Mouse (Mus musculus) right cerebral cortex, adult 18-20 months (tissue): Measurements from ENCODE around the gene Pik3c2g.
"Not testable (repeated sequence)": the region's sequence is repeated elsewhere in the genome, so short reads cannot be mapped to it uniquely, and the experiment has no call there.

ENCODE experiments used
- DNase-seq: peaks from one replicate; pipeline ENCODE4 v3.0.0; 2022; ENCODE audit warnings: mixed read lengths

Gene Pik3c2g

DNA sequence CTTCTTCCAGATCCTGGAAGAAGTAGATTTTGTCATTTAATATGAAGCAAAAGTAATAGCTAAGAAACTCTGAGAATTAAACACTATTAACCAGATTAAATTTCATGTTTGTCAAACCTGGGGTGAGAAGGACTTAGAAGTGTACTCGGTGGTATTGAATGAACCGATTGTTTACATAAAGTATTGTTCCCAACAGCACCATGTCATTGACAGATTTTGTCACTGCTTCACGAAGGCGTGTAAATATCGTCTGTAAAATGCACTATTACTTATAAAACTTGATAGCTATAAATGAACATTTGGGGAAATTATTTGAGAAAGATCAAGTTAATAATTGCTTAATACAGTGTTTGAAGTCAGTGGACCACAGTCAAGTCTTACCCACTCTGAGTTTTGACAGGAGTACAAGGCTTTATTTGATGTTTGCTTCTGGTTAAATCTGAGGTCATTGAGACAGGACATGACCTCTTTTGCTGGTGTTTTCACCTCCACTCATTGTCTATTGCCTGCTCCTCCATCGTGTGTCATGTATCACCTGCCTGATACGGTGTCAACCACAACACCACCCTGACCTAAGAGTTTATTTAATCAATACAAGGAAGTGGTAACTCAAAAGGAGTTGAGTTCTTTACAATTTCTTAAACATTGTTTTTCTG, 260.0 kb downstream of the Pik3c2g start:
- DNase-seq: no peak

DNA sequence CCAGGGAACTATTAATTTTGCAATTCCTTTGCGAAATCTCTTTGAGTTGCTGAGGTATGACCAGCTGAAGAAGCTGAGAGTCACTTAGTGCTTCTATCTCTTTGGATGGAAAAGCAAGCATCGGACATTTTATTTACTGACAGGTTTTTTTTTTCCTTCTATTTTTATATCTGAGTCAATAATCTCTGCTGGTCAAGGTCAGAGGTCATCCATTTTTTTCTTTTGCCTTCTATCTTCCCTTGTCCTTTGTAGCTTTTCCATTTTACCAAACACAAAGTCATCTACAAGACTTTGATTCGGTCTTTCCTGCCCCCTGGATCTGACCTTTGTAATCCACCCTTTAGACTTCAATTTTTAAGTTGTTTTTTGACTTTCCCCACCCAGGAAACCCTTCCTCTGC, 262.9 kb downstream of the Pik3c2g start:
- no peak for DNase-seq

DNA sequence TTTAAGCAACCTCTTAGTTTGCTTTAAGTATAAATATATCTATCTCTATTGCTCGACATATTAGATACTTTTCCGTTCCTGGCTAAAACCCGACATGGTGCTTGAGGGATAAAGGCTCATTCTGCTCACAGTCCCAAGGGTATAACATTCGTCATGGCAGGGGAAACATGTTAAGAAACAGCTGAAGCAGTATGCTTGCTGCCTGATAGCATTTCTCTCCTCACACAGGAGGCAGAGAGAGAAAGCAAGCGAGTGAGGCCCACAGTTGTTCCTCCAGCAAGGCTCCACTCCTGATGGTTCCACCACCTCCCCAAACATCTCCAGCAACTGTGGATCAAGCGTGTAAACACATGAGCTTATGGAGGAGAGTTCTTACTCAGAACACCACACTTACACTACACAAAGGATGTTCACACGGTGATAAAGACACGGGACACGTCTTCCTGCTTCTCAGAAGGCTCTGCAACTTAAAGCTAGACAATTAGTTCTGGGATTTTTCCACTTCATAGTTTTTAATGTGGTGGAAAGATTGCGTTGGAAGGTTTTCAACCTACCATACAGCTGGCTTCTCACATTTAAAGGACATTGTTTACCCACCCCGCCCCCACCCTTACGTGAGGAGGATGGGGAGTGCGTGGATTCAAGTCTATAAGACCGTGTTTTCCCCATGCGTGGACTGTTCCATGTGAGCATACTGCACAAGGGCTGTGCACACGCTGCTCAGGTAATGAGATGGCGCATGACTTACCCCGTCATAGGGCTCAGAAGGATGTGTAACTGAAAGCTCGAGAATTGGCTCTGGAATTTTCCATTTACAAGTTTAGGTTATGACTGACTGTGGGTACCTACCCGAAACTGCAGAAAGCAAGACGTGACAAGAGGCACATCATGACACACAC, 264.9 kb downstream of the Pik3c2g start:
- no peak for DNase-seq

DNA sequence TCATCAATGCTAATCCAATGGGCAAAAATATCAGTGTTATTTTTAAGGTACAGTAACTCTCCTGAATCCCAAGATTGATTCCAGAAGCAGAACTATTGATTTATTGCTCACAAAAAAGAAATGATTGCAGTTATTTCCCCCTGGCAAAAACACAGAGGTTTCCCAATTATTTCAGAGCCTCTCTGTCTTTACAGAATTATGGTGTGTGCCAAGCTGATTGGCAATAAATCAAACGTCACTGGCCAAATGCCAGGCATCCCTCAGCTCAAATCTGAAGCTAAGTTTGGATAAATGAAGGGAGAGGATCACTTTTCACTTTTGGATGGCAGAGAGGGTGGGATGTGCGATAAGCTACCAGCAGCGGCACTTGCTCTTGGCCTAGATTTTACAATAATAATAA, 265.8 kb downstream of the Pik3c2g start:
- DNase-seq: no peak

DNA sequence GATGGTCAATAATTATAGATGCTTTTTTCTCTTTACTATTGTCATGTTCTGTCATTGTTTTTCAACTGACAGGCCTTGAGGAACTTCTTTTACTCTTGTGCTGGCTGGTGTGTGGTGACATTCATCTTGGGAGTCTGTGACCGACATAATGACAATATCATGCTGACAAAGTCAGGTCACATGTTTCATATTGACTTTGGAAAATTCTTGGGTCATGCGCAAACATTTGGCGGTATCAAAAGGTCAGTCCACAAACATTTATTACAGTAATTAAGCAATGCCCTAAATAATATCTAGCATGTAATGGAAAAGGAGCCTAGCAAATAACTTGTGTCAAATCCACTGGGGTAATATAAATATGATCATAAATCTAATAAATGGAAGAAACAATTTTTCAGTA, 273.1 kb downstream of the Pik3c2g start:
- DNase-seq: no peak

DNA sequence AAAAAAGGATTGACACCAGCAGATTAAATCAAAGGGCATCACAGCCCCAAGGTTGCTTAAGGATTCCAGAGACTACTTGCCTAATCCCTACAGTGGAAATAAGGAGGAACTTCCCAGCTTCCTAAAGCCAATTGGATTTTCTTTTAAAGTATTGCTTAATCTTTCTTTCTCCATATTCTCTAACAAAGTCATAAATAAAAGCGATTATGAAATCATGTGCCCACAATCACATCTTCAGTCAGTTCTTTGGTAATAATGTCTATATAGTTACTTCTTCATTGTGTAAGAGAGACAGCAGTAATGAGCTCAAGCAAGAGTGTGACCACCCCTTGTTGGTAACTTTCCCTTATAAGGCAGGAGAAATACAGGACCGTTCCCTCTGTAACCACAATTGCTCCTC, 274.5 kb downstream of the Pik3c2g start:
- DNase-seq: no peak

DNA sequence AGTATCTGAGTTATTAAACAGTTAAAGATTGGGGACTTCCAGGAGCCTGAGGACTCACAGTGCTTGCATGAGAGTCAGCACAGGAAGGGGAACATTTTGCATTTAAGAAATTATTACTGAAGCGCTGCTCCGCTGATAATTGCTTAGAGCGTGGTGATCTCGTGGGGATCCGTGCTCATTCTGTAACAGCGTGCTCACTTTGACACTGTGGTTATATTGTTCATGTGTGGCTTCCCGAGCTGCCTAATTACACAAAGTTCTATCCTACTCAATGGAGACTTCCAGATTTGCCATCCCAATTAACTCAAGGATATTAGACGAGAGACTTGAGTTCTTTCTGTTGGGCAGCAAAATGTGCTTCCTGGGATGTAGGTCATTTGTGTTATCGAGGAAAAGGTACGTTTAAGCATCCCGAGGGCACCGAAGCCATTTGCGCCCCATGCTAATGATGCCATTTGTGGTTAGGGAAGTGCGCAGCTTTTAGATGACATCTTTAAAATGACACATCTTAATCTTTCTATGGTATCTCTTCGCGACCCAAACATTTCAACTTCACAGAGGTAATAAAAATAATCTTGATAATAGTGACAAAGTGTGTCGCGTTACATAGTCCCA, 278.1 kb downstream of the Pik3c2g start:
- DNase-seq: no peak

DNA sequence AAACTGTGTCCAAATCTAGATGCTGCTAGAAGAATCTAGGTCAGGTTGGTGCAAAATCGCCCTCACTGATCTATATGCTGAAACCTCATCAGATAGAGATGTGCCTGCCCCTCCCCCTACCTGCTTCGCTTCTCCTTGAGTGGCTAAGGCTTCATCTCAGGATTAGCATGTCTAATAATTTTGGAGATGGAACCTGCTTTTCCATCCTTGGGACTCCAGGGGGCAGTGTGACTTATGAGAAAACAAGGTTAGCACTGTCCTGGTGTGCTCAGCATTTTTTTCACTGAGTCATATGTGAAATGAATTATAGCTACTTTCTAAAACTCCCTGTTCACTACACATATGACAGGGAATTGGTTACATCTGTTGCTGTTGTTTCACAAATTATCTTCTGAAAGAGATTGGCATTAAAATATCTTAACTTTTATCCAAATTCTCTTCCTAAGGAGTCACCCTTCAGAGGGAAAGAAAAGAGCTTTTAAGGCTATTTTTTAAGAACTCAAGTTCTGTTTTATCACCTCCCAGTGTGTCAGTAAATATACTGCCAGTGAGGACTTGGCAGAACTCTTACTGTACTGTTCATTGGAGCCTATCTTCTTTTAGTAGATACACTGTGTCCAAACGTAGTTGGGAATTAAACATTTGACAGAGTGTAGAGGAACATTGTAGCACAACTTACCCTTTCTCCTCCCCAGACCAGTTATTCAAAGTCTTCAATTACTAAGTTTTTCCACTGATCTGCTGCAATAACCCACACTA, 287.6 kb downstream of the Pik3c2g start:
- DNase-seq: peak; percentile 56

DNA sequence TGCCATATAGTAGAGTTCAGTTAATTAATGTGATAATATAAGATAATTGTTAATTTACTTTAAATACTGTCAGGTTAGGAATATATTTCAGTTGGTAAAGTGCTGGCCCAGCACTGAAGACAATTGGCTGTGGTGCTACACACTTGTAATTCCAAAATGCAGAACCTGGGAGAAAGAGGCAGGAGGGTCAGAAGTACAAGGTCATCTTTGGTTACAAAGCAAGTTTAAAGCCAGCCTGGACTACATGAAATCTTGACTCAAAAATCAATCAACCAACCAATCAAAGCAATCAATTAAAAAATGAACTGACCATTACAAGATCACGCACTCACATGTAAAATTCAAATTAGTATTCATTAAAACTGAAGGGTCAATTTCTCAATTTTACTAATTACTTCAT, 289.7 kb downstream of the Pik3c2g start:
- no peak for DNase-seq

DNA sequence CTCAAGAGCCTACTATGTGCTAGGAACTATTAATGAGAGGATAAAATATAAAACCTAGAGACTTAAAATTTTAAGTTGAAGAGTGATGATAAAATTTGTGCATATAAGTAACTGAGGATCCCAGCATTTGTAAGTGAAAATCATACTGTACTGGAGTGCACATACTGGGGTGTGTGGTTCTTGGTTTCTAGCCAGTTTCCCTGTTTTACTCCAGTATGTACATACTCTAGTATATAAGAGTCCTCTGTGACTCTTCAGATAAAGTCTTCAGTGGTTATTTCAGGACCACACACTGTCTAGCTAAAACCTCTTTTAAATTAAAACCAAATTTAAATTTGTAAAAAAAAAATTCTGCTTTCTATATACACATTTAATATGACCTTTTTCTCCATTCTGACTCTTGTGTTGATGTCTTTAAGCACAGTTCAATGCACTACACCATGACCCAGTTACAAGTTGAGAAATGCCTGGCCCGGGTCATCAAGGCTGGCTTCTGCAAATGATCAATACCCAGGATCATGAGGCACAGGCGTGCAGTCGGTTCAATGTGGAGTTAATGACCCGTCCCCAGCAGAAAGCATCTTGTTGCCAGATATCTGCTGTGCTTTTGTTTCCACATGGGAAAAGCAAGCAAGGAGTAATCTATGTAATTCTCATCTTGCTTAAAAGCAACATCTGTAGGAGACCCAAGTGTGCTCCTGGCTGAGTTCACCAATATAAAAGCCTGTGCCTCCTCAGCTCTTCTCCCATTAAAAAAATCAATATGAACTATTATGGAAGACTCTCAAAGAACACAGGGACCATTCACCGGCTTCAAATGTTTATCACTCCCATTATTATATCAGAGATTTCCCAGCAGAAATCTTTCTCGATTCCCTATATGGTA, 290.7 kb downstream of the Pik3c2g start:
- no peak for DNase-seq

DNA sequence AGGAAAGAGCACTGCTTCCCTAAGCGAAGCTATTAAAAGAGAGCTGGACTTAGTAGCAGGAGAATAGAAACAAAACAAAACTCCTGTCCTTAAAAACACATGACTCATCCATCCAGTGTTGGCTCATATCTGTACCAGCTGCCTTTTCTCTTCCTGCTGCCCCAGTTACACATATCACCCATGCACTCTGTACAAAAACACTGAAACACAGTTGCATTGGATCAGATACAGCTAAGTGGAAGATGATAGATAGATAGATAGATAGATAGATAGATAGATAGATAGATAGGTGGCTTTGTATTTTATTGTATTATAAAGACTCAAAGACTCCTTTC, 291.3 kb downstream of the Pik3c2g start:
- DNase-seq: peak; percentile 13

DNA sequence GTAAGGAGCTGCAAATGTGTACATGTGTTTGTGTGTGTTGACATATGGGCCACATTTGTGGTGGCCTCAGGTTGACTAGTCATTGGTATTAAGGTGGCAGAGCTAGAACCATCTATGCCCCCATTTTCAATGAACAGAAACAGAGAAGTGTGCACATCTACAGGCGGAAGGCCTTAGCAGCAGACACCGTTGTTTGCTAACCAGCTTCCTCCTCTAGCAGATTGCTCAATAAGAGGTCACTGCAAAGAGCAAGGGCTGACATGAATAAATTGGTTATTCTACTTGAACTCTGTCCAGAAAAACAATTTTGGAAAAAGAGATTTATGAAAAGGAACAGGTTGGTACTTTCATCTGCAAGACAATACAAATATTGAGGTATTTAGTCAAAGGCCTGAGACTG, 295.1 kb downstream of the Pik3c2g start:
- no peak for DNase-seq

DNA sequence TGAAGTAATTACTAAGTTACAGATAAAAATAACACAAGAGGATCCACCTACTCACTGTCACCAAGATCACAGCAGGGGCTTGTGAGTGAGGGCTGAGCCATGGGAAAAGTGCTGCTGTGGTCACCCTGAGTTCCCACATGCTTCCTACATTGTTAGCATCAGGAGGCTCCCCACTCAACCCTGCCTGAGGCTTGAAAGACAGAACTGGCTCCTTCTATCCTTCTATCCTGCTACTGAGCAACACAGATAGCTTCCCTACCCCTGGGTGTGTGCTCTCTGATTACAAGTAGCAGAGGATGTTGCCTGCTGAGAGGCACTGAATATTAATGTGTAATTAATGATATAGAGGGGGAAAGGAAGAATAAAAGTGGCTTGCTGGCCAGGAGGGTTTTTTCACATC, 300.2 kb downstream of the Pik3c2g start:
- DNase-seq: no peak

DNA sequence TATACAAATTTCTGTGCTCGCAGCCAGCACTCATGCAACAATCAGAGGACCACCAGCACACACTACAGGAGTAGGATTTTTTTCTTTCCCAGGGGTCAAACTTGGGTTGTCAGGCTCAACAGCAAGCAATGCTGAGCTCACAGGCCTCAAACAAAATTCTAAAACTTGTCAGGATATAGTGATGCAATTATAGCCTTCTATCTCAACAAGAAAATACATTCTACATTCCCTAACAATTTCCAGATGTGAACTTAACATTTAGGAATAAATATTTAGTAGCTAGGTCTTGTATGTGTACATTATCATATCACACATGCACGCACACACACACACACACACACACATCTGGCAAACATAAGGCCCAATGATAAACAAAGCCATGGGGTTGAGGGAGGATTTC, 308.6 kb downstream of the Pik3c2g start:
- DNase-seq: no peak

DNA sequence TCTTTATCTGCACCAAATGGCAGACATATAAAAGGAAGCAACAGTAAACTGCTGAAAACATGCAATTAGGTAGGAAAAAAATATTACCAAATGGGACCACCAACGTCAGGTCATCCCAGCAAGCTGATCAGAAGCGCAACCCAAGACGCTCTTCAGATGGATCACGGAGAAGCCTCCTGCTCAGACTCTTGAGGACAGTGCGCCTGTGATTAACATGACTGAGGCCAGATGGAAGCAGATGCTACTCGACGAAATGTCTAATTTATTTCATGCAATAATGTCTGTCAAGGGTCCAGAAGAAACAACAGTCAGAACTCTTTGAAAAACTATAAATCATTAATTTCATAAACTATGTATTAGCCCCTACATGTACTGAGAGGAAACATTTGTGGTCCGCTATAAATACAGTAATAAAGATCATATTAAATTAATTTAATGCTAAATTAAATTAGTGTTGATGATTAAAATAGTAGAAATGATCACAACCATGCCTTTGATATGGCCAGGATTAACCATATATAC, 312.7 kb downstream of the Pik3c2g start:
- DNase-seq: no peak

DNA sequence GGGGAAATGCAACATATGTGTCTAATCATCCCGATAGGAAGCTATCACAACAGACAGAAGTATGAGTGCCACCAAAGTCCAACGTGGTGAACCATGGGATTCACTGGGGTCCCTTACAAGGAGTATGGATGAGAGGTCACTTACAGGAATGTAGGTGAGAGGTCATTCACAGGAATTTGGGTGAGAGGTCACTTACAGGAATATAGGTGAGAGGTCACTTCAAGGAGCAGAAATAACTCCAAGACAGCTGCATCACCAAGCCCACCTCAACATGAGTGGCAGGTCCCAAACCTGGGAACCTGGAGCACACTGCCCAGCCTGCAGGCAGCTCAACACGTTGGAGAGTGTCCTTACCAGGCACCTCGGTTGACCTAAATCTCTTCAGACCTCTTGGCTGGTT, 314.8 kb downstream of the Pik3c2g start:
- no peak for DNase-seq

DNA sequence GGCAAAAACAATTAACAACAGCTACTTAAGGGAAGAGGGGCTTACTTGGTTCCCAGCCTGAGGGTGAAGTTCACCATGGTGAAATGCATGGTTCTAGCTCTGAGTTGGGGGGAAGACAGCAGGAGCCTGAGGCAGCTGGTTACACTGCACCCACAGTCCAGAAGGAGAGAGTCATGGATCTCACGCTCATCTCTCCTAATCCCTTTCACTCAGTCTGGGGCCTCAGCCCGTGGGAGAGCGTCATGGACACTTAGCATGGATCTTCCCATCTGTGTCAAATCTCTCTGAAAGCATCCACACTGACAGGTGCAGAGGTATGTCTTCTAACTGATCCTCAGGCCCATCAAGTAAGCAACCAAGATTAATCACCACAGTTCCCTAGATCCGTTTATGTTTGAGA, 320.1 kb downstream of the Pik3c2g start:
- DNase-seq: no peak

DNA sequence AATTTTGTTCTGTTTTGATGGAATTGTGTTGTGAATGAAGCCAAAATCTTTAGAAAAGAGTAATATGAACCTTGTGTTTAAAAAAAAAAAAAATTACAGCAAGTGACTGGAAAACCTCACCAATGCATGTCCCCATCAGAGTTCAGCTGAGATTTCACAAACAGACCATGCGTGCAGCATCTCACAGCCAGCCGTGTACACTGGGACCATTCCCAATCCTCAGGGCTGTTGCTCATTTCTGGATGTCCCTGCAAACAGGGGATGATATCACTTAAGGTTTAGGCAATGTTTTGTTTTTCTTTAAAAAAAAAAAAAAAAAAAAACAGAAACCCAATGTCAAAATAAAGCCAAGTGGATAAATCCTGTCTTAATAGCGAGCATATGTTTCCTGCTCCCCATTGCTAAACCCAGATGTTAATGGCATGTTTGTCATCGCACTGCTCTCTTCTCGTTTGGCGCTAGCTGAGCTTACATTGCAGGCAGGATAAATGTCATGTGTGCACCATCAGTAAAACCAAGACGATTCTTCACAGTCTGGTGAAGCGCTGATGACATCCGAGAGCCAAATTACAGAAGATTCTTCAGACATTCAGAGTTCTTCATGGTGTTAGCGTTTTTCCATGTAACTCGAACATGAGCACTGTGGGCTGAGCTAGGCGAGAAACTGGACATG, 322.1 kb downstream of the Pik3c2g start:
- DNase-seq: no peak

DNA sequence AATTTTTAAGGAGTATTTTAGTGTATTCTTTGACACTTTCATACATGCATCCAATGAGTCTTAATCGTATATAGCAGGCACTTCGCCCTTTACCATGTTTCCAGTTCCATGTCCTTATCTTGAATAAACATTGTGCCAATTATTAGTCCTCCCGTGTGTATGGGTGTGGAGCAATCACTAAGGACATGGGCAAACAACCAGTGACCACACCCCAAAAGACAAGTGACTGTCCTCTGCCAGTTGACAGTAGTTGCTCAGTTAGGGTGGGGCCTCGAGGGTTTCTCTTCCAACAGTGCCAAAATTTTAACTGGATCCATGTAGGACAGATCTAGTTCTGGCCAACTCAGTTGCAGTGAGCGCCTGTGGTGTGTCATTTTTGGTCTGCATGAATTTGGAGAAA, 341.7 kb downstream of the Pik3c2g start:
- no peak for DNase-seq

DNA sequence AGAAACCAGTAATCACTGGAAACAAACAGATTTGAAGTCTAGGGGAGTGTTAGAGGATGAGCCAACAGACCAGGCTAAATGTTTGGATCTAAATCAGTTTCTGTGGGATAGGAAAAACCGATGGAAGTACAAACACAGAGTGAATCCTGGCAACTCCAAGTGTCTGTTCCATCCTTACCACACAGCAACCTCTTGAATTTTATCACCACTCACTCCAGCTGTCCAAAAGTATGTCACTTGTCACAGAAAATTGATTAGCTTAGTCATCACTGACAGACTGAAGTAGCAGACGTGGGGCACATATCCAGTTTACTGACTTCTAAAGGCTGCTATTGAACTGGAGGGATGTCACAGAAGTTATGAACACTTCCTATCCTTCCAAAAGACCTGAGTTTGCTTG, 347.8 kb downstream of the Pik3c2g start:
- DNase-seq: no peak

DNA sequence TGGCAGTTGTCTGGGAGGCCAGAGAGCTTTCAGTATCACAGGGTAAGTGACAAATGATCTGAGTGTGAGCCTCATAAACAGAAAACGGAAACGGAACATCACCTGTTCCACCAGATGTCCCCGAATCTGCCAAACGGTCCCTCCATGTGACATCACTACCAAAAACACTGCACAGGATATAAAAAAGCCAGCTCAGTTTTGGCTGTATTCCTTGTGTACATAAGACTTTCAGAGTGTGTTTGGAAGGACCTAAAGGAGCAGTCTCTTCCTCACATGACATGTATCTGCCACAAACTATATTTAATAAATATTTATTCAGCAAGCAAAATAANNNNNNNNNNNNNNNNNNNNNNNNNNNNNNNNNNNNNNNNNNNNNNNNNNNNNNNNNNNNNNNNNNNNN, 350.6 kb downstream of the Pik3c2g start:
- not testable (repeated sequence) for DNase-seq
